Mouse (Mus musculus) mouse trophoblast stem cell (cell line): ENCODE measurements around the gene Dnah17.

Experiments
- in situ Hi-C, 2 experiments: fragments of 300-500 bp; cut with MseI, MboI; formaldehyde crosslinking; loops; 2 replicates in 1 of 2; 3 replicates in 1 of 2; pipeline ENCODE4 v1.15.1; 2025

The Dnah17 gene

DNA sequence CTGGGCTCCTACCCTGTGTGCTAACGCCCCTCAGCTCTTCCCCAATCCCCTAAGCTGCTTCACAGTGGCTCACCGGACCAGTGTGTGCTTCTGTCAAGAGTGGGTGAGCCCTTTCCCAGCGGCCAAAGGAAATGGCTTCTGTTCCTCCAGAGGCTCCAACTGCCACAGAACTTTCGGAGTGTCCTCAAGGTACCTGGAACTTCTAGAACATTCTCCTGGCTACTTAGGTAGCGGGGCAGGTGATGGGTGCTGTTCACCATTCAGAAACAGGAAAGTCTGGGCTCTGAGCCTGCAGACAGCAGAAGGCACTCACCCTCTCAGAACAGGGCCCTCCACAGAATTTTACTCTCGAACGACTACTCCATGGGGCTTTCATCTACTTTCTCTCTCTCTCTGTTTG is at the start of gene Dnah17:
Gene Dnah17 (minus strand): TSS at position 101 of the 400 bp plus-strand sequence.
- in situ Hi-C loops = no loop called here

DNA sequence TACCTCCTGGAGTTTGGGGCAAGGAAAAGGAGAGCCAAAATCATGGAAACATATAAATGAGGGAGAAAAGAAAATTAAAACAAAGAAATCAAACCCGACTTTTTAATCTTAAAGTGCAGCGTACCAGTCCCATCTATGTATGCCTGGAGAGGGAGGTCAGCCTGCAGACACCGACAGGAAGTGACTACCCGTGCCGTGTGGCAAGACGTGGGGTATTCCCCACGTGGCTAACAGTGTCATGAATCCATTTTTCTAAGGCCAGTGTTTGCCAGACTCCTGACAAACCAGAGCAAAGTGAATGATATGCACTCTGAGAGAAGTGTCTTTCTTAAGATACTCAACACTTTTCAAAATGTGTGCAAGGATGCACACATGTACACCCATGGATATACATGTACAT is 49.8 kb upstream of the Dnah17 start:
- in situ Hi-C loops = no loop called here

DNA sequence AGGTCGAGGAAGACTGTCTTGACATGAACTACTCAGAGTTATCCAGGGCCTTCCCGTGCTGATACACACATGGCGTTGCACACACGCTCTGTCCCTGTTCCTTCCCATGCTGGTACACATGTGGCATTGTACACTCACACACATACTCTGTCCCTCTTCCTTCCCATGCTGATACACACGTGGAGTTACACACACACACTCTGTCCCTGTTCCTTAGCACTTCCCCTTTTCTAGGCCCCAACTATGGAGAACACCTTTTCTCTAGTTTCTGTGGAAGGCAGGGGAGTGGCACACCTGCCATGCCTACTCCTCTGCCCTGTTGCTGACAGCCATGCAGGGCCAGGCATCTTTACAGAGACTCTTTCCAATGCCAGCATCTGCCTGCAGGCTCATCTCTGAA is 47.8 kb upstream of the Dnah17 start:
- in situ Hi-C loops = no loop called here

DNA sequence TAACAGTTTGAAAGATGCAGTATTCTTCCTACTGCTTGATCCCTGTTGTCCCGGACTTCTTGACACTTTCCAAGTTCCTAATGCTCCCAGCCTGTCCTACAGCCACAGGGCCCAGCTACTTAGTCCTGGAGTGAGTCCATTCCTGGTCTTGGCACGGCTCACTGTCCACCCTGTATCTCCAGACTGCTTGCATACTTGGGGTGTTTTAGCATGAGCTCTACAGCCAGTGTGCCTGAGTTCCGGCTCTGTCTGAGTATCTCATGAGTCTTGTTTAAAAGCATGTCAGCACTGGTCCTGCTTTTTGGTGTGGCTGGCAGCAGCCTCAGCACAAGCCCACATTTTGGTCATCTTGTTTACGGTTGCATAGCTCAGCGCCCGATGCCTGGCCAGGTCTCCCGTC is 44.3 kb upstream of the Dnah17 start:
- in situ Hi-C loops = no loop called here

DNA sequence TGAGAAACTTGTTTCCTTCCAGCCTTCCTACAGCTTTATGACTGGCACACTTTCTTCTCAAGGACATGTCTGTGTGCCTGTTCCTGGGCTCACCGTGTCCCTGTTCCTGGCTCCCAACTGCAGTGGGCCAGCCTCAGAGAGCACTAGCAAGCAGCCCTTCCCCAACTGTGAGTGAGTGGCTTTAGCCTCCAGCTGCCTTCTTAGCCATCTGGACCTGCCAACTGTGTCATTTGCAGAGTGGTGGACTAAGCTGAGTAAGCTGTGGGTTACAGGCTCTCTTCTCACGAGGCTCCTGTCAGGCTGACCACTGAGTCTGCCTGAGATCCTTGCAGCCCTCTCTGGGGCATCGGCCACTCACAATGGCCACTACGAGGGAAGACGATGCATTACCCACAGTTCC is 42.3 kb upstream of the Dnah17 start:
- in situ Hi-C loops = no loop called here

DNA sequence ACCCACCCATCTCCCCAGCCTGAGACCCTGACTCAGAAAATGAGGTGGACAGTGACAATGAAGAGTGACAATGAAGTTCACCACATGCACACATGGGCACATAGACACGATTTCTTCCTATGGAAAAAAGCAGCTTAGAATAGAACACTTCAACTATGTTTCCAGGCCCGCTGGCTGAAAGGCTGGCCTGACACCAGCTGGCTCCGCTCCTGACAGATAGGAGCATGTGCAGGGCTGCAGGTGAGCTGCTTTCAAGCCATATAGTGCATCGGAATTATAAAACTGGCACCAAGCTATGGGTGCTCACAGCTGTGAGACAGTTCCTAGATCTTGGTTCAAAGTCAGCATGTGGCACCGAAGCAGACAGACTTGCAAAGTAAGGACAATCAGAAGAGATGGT is 39.9 kb upstream of the Dnah17 start:
- in situ Hi-C loops = no loop called here

DNA sequence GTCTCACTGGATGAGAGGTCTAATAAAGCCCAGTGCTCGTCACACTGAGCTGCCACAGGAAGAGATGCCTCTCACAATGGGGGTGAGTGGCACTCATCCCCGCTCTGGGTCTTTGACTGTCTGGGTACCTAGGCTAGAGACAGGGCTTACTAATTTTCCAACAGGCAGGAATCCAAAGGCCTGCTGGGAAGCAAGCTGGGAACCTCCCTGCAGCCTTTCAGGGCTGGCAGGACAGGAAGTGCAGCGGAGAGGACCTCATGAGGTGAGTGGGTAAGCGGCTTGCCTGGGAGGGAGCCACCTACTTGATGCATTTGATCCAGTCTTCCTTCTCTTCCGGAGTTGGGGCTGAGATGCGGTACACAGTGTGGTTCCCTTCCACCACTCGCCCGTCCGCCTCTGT is 38.3 kb upstream of the Dnah17 start:
- in situ Hi-C loops = no loop called here

DNA sequence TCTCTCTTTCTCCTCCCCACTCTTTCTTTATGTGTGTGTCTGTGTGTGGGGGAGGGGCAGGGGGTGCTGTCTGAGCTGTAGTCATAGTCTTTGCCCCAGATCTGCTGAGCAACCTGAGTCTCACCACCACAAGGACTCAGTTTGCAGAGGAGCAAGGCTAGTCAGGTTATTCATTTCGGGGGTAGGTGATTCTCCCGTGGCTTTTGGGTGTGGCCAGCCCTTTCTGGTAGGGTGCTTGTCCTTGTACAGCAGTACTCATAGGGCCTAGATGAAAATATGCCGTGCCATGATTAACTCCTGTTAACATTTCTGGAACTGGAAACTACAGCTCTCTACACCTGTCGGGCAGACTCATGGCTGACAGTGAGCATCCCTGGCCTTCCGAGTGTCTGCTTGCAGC is 36.2 kb upstream of the Dnah17 start:
- in situ Hi-C loops = no loop called here

DNA sequence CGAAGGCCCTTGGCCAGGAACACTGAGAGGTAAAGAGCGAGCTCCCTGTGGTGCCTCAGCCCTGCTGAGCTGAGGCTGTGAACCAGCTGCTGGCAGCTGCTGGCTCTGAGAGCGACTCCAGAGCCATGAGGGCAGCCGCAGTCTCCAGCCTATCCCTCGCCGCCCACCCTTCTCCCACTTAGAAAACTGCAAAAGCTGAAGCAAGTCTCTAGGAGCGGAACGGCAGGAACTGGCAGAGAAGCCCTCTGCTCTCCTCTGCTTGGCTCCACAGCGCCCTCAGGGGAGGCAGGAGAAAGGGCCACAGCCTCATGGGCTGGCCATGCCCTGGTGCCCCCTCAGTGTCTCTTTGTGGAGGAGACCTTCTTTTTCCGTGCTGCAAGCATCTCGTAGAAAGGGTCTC is 35.2 kb upstream of the Dnah17 start:
- in situ Hi-C loops = no loop called here

DNA sequence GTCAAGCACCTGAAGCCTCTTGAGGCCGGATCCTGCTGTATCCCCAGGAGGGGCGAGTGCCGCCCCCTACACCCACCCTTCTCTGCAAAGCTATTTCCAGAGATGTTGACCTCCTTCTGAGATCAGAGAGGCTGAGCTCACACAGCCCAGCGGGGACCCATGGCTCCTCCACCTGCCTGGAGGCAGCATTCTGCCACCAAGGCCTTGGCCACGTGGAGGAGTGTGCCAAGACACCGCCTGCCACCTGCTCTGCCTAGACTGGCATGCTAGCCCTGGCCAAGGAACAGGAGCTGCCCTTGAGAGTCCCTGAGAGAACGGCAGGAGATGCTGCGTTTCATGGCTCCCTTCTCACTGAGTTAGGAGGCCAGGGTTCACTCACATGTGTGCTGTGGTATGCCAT is 34.1 kb upstream of the Dnah17 start:
- in situ Hi-C loops = no loop called here

DNA sequence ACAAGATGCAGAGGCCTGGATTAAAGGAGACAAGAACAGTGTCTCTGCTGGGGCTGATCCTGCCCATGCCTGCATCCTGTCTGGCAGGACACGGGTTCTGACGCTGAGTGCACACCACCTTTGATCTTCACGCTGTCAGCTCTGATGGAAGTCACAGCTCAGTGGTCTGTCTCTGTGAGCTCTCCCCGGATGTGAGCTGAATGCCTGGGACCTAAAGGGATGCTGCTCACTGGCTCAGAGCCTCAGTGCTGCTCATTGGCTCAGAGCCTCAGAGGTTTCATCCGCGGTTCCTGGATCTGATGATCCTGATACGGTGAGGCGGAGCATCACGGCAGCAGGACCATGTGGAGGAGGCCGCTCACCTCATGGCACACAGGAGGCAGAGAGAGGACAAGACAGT is 31.8 kb upstream of the Dnah17 start:
- in situ Hi-C loops = no loop called here

DNA sequence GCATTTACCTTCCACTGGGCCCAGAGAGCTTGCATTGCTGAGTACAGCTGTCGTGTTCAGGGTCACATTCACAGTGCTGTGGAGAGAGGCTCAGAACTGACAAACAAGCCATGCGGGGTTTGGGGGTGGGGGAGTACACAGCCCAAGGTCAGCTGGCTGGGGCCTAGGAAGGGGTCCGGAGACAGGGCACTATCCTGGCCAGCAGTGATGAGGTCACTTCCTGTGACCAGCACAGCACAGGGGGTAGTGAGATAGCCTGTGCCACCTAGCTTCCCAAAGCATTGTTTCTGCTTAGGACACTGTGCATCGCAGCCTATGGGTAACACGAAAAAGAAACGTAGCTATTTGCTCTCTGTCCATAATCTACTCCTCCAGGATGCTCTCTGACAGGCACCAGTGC is 30.8 kb upstream of the Dnah17 start:
- in situ Hi-C loops = no loop called here

DNA sequence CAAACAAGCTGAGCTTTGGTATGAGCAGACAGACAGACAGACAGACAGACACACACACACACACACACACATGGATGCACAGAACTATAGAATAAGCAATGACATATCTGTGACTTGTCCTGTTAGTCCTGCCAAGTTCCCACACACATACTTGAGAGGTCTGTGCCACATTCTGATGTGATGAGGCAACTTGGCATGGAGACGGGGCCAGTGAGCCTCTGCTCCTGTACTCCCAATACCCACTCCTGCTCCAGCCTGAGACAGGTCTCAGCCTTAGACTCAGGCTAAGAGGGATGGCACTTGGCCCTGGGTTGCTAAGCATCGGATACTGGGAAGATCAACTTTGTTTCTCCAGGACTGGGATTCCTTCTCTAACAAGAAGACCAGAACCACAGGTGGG is 30.3 kb upstream of the Dnah17 start:
- in situ Hi-C loops = no loop called here

DNA sequence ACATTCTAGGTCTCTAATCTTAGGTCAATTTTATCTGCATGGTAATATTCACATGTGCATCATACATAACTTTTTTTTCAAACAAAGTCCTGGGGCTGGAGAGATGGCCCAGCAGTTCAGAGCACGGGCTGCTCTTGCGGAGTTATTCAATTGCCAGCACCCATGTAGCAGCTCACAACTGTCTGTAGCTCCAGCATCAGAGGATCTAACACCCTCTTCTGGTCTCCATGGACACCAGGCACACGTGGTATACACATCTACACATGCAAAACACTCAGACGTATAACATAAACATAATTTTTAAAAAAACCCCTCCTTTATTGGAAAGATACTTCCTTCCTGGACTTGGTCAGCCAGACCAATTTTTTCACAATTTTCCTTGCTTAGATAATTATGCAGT is 28.3 kb upstream of the Dnah17 start:
- in situ Hi-C loops = no loop called here

DNA sequence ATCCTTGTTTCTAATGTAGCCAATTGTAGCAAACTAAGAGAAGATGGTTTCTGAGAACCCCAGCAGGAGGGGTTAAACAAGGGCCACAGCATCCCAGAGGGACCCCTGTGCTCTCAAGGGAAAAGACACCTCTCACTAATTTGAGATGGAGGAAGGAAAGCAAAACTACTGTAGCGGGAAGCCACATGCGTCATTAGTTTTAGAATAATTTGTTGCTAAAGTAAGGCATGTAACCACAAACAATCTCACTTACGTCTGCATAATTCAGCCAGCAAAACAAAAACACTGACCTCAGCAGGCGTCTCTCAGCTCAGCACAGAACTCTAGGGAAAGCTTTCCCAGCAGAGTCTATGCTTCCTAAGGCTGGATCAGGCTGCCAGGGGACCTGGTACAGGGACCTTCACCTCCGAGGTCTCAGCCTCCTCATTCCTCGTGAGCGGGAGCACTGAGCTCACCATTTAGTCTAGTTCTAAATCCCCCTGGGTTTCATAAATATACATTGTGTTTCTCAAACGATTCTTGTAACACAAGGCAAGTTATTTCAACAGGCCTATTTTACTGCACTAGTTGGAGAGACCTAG is 26.1 kb upstream of the Dnah17 start:
- in situ Hi-C loops = no loop called here

DNA sequence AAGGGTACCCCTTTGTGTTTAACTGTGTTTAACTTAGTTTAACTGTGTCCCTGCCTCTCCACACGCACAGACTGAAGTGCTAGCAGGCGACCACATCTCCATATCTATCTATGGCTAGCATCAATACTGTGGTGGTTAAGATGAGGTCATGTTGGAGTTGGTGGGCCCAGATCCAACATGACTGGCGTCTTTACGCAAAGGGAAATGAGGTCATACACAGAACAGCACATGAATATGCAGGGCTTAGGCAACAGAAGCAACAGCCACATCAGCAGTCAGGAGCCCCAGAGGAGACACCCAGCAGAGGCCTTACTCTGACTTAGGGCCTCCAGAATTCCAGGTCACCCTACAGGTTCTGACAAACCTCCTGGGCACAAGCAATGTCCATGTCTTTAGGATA is 22.5 kb upstream of the Dnah17 start:
- in situ Hi-C loops = no loop called here

DNA sequence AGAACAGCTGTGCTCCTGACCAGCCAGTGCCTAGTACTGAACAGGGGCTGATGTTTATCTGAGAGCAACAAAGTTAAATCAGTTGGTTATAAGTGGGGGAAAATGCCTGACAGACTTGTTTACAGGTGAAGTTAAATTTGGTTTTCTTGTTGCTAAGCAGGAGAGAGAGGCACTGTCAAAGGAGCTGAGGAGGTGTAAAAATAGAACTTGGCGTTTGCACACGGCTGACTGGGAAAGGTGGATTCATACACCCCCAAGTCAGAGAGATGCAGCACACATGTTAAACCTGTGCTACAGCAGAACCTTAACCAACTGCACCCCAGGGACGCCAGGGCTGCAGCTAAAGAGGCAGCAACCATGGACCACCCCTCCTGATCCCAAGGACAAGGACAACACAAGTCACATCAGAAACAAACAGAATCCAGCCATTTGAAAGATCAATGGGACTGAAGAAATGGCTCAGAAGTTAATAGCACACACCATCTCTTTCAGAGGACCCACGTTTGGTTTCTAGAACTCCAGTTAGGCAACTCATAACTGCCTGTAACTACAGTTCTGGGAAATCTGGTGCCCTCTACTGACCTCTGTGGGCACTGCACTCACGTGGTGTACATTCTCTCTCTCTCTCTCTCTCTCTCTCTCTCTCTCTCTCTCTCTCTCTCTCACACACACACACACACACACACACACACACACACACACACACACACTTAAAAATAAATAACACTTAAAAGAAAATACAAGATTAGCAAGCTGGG is 21.2 kb upstream of the Dnah17 start:
- in situ Hi-C loops = no loop called here

DNA sequence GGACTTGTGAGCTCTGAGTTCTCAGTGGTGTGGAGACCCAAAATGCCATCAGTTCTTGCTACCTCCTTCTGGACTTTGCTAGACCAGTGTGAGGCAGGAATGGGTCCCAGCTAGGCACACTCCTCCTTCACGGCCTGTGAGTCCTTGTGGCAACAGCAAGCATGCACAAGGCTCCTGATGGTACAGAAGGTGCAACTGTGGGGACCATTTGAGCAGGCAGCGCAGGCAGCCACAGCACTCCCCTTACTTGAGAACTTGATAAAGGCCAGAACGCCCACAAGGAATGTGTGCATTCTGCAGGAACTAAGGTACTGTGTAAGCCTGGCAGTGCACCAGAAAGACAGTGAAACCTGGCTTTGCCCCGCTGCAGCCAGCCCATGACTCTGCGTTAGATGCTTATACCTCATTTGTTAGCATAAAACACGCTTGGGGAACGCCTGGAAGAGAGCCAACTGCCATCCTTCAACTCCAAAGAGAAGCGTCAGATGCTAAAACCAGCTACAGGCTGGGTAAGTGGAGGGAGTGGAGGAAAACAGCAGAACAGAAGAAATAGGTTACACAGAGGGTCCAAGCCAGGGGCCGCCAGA is 19.8 kb upstream of the Dnah17 start:
- in situ Hi-C loops = no loop called here

DNA sequence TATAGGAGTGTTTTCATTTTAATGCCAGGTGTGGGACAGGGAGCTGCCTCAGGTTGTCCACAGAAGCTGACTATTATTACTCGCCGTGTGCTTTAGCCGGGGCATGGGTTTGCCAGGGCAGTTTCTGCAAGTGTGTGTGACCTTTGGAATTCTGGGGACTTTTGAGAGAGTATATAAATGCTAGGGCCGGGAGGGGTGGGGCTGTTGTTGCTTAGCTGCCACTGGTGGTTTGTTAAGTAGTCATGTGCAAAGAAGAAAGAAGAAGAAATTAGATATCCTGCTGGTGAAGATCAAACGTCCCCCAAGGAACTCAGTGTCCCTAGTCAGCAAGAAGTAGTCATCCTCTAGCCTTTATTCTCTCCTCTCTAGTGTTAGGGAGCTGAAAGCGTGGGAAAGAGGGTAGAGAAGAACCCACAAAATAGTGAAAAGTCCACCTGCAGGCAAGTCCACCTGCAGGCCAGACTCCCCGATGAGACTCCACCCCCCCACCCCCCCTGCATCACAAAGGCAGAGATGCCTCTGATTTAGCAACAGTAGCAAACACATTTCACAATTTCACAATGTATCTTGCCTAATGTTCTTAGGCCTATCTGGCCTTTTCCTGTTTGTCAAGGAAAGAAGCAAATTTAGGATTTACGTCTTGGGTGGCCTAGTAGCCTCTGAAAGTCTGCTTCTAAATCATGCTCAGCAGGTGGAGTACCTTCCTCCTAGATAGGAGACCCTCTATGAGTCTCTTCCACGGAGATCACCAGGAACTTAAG is 17.6 kb upstream of the Dnah17 start:
- in situ Hi-C loops = no loop called here

DNA sequence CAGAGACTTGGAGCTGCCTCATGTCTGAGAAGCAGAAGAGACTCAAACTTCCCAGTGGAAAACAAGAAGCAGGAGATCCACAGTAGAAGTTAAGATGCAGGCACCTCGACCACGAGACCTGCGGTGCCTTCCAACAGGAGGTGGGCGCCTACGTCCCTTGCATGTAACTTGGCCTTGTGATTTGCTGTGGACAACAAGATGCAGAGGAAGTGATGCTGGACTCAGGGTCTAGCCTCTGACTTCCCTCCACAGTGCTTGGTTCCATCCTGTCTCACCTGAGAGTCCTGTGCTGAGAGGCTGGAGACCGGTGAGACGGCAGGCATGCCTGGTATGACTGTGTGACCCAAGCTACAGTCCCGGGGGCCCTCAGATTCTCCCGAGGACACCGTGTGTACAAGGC is 16.0 kb upstream of the Dnah17 start:
- in situ Hi-C loops = no loop called here

DNA sequence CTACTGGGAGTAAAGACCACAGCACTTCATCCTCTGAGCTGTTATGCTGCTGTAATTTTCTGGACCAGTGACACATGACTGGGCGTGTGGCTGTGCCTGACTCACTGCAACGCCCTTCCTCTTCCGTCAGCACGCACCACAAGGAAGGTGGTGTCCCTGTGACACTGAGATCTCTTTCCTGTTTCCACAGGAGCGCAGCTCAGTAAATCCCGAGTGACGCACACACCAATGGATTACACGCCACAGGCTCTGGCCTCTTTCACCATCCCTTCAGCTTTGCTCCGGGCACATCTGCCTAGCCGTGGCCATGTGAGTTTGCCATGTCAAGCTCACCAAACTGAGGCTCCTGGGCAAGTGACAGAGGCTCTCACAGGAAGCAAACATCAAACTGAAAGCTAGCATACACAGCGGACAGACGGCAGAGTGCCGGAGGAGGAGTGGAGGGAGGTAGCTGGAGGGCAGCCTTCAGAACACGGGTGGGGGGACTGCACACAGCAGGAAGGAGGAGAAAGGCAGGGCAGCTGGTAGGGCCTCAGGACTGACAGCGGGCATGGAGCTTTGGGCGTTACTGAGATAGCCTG is 15.4 kb upstream of the Dnah17 start:
- in situ Hi-C loops = no loop called here

DNA sequence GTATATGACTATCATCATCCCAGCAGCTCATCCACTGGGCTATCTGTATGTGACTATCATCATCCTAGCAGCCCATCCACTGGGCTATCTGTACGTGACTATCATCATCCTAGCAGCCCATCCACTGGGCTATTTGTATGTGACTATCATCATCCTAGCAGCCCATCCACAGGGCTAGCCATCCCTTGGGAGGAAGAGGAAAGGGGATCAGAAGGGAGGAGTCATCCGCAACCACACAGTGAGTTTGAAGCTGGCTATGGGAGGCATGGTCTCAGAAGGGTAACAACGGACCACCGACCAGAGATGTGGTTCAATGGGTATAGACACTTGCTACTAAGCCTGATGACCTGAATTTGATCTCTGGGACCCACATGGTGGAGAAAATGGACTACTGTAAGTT is 14.7 kb upstream of the Dnah17 start:
- in situ Hi-C loops = no loop called here
